ENCODE assay signal across 13 mouse cellular contexts in the genomic region with DNA sequence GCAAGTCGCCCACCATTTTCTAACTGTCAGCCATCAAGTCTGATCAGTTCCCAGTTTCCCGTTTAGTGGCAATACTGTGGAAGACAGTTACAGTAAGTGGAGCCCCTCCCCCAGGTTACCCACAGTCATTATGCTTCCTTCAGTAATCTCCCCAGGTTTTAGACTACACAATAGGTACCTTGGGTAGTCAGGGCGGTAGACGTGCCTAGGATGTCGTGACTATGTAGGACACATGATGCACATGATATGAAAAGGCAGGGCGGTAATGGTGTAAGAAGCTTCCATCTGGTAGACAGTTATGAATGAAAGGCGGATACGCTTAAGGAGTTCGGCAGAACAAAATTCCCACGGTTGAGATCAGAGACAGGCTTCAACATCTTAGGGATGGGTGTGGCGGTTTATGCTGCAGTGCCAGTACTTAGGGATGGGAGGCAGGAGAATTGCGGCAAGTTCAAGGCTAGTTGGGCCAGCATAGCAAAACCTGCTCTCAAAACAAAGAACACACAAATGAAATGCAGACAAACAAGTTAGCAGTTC. TPM values are rescaled to one million over a fixed set of nuclear protein-coding genes. Genes with fewer than 3 reads are reported as not detected.
A peak's percentile ranks its signal among the peaks of the same experiment; 100 is the strongest.
DNase-seq lines count a peak whose midpoint lies in the region; ATAC-seq and TF ChIP-seq lines count a peak whose summit lies in the region.
"Had no signal": no experiment of that assay in that cellular context is flagged by ENCODE, and none has a peak within 500 bp of the region (broad histone marks: within the 10 kb centered on the region; RNA-seq: fewer than 3 reads in every experiment).

No protein-coding gene starts in this region.

- H3K4me3 ChIP-seq in heart, embryonic 15.5 days = no peak overlapping the region
- no peak overlapping the region for H3K4me3 ChIP-seq in lung, postnatal 0 days (ENCODE audit: low read depth, low read length)
- no peak overlapping the region for H3K4me3 ChIP-seq in forebrain, embryonic 11.5 days (ENCODE audit: low read depth, low read length)
- no peak overlapping the region for H3K4me3 ChIP-seq in midbrain, embryonic 13.5 days (replicated peaks)
- H3K4me3 ChIP-seq: left cerebral cortex, adult 2 months had no signal

- H3K4me2 ChIP-seq in heart, embryonic 15.5 days = peak overlapping the region; percentile 30; the same call in 1 of the 2 replicates
- H3K4me2 ChIP-seq in lung, postnatal 0 days (replicated peaks; ENCODE audit: low read depth, low read length) = peak overlapping the region; percentile 19
- no peak overlapping the region for H3K4me2 ChIP-seq in forebrain, embryonic 11.5 days (ENCODE audit: low read depth, low read length, severe bottlenecking)
- 0 out of 2 replicates have a peak overlapping the region, but pooled peaks have one; percentile 35 for H3K4me2 ChIP-seq in midbrain, embryonic 13.5 days (replicated peaks)

- no peaks in the 10 kb centered on the region for H3K9me3 ChIP-seq in heart, embryonic 15.5 days (replicated peaks)
- H3K9me3 ChIP-seq in lung, postnatal 0 days (ENCODE audit: low read length) = no peaks in the 10 kb centered on the region
- no peaks in the 10 kb centered on the region; the same call in 1 of the 2 replicates for H3K9me3 ChIP-seq in forebrain, embryonic 11.5 days (ENCODE audit: control insufficient read depth, low read length)
- H3K9me3 ChIP-seq in midbrain, embryonic 13.5 days = no peaks in the 10 kb centered on the region

- H3K36me3 ChIP-seq in heart, embryonic 15.5 days = no peaks in the 10 kb centered on the region
- no peaks in the 10 kb centered on the region for H3K36me3 ChIP-seq in lung, postnatal 0 days (ENCODE audit: insufficient read depth, low read length)
- H3K36me3 ChIP-seq in forebrain, embryonic 11.5 days (ENCODE audit: control insufficient read depth, insufficient read depth, low read length) = no peaks in the 10 kb centered on the region
- H3K36me3 ChIP-seq in midbrain, embryonic 13.5 days = no peaks in the 10 kb centered on the region

- no peak for ATAC-seq in heart, embryonic 15.5 days (replicated peaks; ENCODE audit: insufficient number of reproducible peaks, insufficient read depth, low FRiP score, low read depth)
- ATAC-seq in lung, postnatal 0 days = peak; percentile 53
- ATAC-seq in forebrain, embryonic 11.5 days (replicated peaks; ENCODE audit: low FRiP score) = 0 out of 2 replicates have a peak, but pooled peaks have one; percentile 31
- ATAC-seq in midbrain, embryonic 13.5 days = 0 out of 2 replicates have a peak, but pooled peaks have one; percentile 27

- TF ChIP-seq CTCF in lung, postnatal 0 days (IDR thresholded peaks at IDR 0.05) = no peak

- DNase-seq in heart, adult 8-10 months (ENCODE audit: low spot score) = no peak
- DNase-seq in lung, postnatal 0 days (ENCODE audit: low spot score) = peak; percentile 28
- no peak for DNase-seq in lung, postnatal 25 days (ENCODE audit: low spot score)
- no peak for DNase-seq in forebrain, embryonic 11.5 days (ENCODE audit: low spot score)
- no peak for DNase-seq in spleen, postnatal 36 days (ENCODE audit: low spot score in 2 of 2)
- DNase-seq in right cerebral cortex, postnatal 14 days = no peak
- DNase-seq: kidney, adult 11 months; spleen, adult 18-20 months had no signal

- no peak for TF ChIP-seq EP300 in lung, postnatal 0 days (IDR thresholded peaks at IDR 0.05)

- H3K9ac ChIP-seq in heart, embryonic 15.5 days = no peak overlapping the region
- H3K9ac ChIP-seq in lung, postnatal 0 days (replicated peaks; ENCODE audit: low read depth) = no peak overlapping the region
- H3K9ac ChIP-seq in forebrain, embryonic 11.5 days (ENCODE audit: low read length) = no peak overlapping the region
- H3K9ac ChIP-seq in midbrain, embryonic 13.5 days (replicated peaks) = no peak overlapping the region

- H3K4me1 ChIP-seq in heart, embryonic 15.5 days (replicated peaks) = peaks cover 4% of the 10 kb centered on the region; the same call in 1 of the 2 replicates
- H3K4me1 ChIP-seq in lung, postnatal 0 days (ENCODE audit: insufficient read depth, low read depth, low read length) = peaks cover 18% of the 10 kb centered on the region; the same call in 1 of the 2 replicates
- no peaks in the 10 kb centered on the region; the same call in 1 of the 2 replicates for H3K4me1 ChIP-seq in forebrain, embryonic 11.5 days (replicated peaks; ENCODE audit: control insufficient read depth, insufficient read depth, low read length)
- H3K4me1 ChIP-seq in midbrain, embryonic 13.5 days (replicated peaks) = peaks cover 10% of the 10 kb centered on the region

- 65% methylated on average over 12 of the region's 12 CpGs for WGBS in heart, embryonic 15.5 days
- WGBS in lung, postnatal 0 days = 40% methylated on average over 12 of the region's 12 CpGs
- WGBS in forebrain, embryonic 11.5 days = 77% methylated on average over 12 of the region's 12 CpGs
- WGBS in midbrain, embryonic 13.5 days = 70% methylated on average over 12 of the region's 12 CpGs

- H3K27ac ChIP-seq in heart, embryonic 15.5 days = no peak overlapping the region
- peak overlapping the region; percentile 60 for H3K27ac ChIP-seq in lung, postnatal 0 days (ENCODE audit: low read length)
- no peak overlapping the region for H3K27ac ChIP-seq in forebrain, embryonic 11.5 days (ENCODE audit: low read depth, low read length)
- H3K27ac ChIP-seq in midbrain, embryonic 13.5 days = no peak overlapping the region
- H3K27ac ChIP-seq: left cerebral cortex, adult 2 months had no signal

- no peaks in the 10 kb centered on the region for H3K27me3 ChIP-seq in heart, embryonic 15.5 days
- no peaks in the 10 kb centered on the region for H3K27me3 ChIP-seq in lung, postnatal 0 days (replicated peaks; ENCODE audit: insufficient read depth, low read length)
- no peaks in the 10 kb centered on the region for H3K27me3 ChIP-seq in forebrain, embryonic 11.5 days (ENCODE audit: control insufficient read depth, insufficient read depth, low read length)
- H3K27me3 ChIP-seq in midbrain, embryonic 13.5 days = peaks cover 63% of the 10 kb centered on the region
- H3K27me3 ChIP-seq: CH12.LX had no signal

RNA-seq across cellular contexts. Expression of a gene that starts 15.6 kb away (rescaled TPM):
- 15.1 and 17.2 TPM in 2 replicates for polyA plus RNA-seq in heart, embryonic 15.5 days (2015; fragmentation: Nextera tagmentation; extraction: Ambion mirVana)
- total RNA-seq in heart, adult 8-10 months (2022) = 10 to 100 TPM; 45.9 to 70.1 (median 61.3) TPM
- polyA plus RNA-seq in lung, postnatal 0 days (2015; fragmentation: Nextera tagmentation; extraction: Ambion mirVana) = 75.2 and 93.6 TPM in 2 replicates
- polyA plus RNA-seq in forebrain, embryonic 11.5 days (2014; fragmentation: Nextera tagmentation; extraction: Ambion mirVana) = 18.4 and 19.2 TPM in 2 replicates
- 20.2 and 21.4 TPM in 2 replicates for polyA plus RNA-seq in midbrain, embryonic 13.5 days (2015; fragmentation: Nextera tagmentation; extraction: Ambion mirVana)
- total RNA-seq: CH12.LX; megakaryocyte progenitor cell, adult 5-6 weeks had no signal
